Mouse (Mus musculus) limb, embryonic 11.5 days (tissue): ENCODE measurements at regions not wholly inside any gene's neighbourhood (a gene's known extent, or its start where the extent isn't known, plus 50 kb on each side); places are given as distances from the start of the nearest gene placed in this dataset.

ENCODE experiments used
- ATAC-seq: fragments of 200-750 bp; cut with Nextera tagmentation; 2 replicates; pipeline ENCODE4 v1.8.0; 2017; ENCODE audit warnings: low read depth; ENCODE audit not compliant: insufficient number of reproducible peaks, low FRiP score, low TSS enrichment
- DNase-seq: peaks from one replicate; pipeline ENCODE4 v3.0.0-alpha.2; 2015; ENCODE audit warnings: low spot score
- H3K27ac ChIP-seq: fragments of 300-500 bp; sonication (generic); replicated peaks from 2 replicates; pipeline ENCODE4 v1.5.1; 2014; ENCODE audit warnings: low read depth, mild to moderate bottlenecking, low read length
- H3K27me3 ChIP-seq: fragments of 300-500 bp; sonication (generic); 2 replicates; pipeline ENCODE4 v1.6.1; 2014; ENCODE audit warnings: mild to moderate bottlenecking, low read length, mixed read lengths; ENCODE audit not compliant: control insufficient read depth, insufficient read depth
- H3K36me3 ChIP-seq: fragments of 300-500 bp; sonication (generic); 2 replicates; pipeline ENCODE4 v1.6.1; 2014; ENCODE audit warnings: mild to moderate bottlenecking, low read length, moderate library complexity, mixed read lengths; ENCODE audit not compliant: control insufficient read depth, insufficient read depth
- H3K4me1 ChIP-seq: fragments of 300-500 bp; sonication (generic); 2 replicates; pipeline ENCODE4 v1.6.1; 2014; ENCODE audit warnings: low read length, mixed read lengths; ENCODE audit not compliant: control insufficient read depth, insufficient read depth
- H3K4me2 ChIP-seq: fragments of 300-500 bp; sonication (generic); 2 replicates; pipeline ENCODE4 v1.6.1; 2014; ENCODE audit warnings: low read depth, mild to moderate bottlenecking, moderate library complexity; ENCODE audit not compliant: severe bottlenecking
- H3K4me3 ChIP-seq: fragments of 300-500 bp; sonication (generic); 2 replicates; pipeline ENCODE4 v1.5.1; 2014; ENCODE audit warnings: low read depth, low read length
- H3K9ac ChIP-seq: fragments of 300-500 bp; sonication (generic); 2 replicates; pipeline ENCODE4 v1.6.1; 2014; ENCODE audit warnings: mild to moderate bottlenecking, low read length
- H3K9me3 ChIP-seq: fragments of 300-500 bp; sonication (generic); 2 replicates; pipeline ENCODE4 v1.6.1; 2016; ENCODE audit warnings: low read length; ENCODE audit not compliant: control insufficient read depth
- WGBS: fragments of 180-500 bp; shearing (Covaris S2); extraction: QIAGEN DNeasy Blood & Tissue Kit; methylation state at CpG from one replicate; pipeline ENCODE4 v1.1.7; 2014; 5-methylcytosine and 5-hydroxymethylcytosine counted together

- H3K27ac ChIP-seq, result 0 out of 2 replicates have a peak overlapping the region, but pooled peaks have one; percentile 18
- ATAC-seq, result peak; percentile 14; the same call in 1 of the 2 replicates
- WGBS, result 48% methylated on average over 7 of the region's 7 CpGs
- H3K4me2 ChIP-seq, result no peak overlapping the region
- peak overlapping the region; percentile 22; the same call in 1 of the 2 replicates for H3K9ac ChIP-seq
- no peak overlapping the region for H3K4me3 ChIP-seq
- no peaks in the 10 kb centered on the region for H3K36me3 ChIP-seq
- H3K4me1 ChIP-seq, result peaks cover 14% of the 10 kb centered on the region
- no peaks in the 10 kb centered on the region for H3K27me3 ChIP-seq
- no peaks in the 10 kb centered on the region for H3K9me3 ChIP-seq
- peak; percentile 52 for DNase-seq
These were observed 93.8 kb upstream of the Slc45a1 start for GRCm38 (mm10) chr4:150745529-150746429.

- Histone ChIP-seq H3K4me3 (no peak overlapping the region), H3K9ac (no peak overlapping the region), H3K9me3 (no peaks in the 10 kb centered on the region), H3K4me2 (no peak overlapping the region), H3K27ac (no peak overlapping the region), H3K27me3 (no peaks in the 10 kb centered on the region), H3K4me1 (peaks cover 14% of the 10 kb centered on the region), H3K36me3 (no peaks in the 10 kb centered on the region)
- ATAC-seq (no peak), DNase-seq (no peak)
- whole genome bisulfite sequencing, result 76% methylated on average over 6 of the region's 8 CpGs
These were observed 91.5 kb upstream of the Slc45a1 start for GRCm38 (mm10) chr4:150743508-150743907.

- Histone ChIP-seq H3K27ac (no peak overlapping the region), H3K36me3 (no peaks in the 10 kb centered on the region), H3K9me3 (no peaks in the 10 kb centered on the region), H3K9ac (no peak overlapping the region), H3K4me1 (peaks cover 10% of the 10 kb centered on the region), H3K27me3 (no peaks in the 10 kb centered on the region), H3K4me3 (no peak overlapping the region), H3K4me2 (no peak overlapping the region)
- DNase-seq (peak; percentile 38), ATAC-seq (no peak)
- WGBS, result 23% methylated on average over 6 of the region's 6 CpGs
These were observed 91.1 kb upstream of the Slc45a1 start for GRCm38 (mm10) chr4:150743103-150743502.

GRCm38 (mm10) chr4:150741810-150742209 is 89.8 kb upstream of the Slc45a1 start:
- Histone ChIP-seq H3K27ac (no peak overlapping the region), H3K36me3 (no peaks in the 10 kb centered on the region), H3K27me3 (no peaks in the 10 kb centered on the region), H3K4me2 (no peak overlapping the region), H3K9me3 (no peaks in the 10 kb centered on the region), H3K4me3 (no peak overlapping the region), H3K4me1 (peaks cover 9% of the 10 kb centered on the region), H3K9ac (no peak overlapping the region)
- ATAC-seq (no peak), DNase-seq (no peak)
- WGBS, result 85% methylated on average over 4 of the region's 4 CpGs

GRCm38 (mm10) chr4:150740167-150740566 is 88.2 kb upstream of the Slc45a1 start:
- H3K4me1 ChIP-seq, result no peaks in the 10 kb centered on the region; the same call in 1 of the 2 replicates
- no peak overlapping the region for H3K27ac ChIP-seq
- H3K4me2 ChIP-seq, result no peak overlapping the region
- H3K27me3 ChIP-seq, result no peaks in the 10 kb centered on the region
- no peak for DNase-seq
- H3K9me3 ChIP-seq, result no peaks in the 10 kb centered on the region
- H3K9ac ChIP-seq, result no peak overlapping the region
- H3K4me3 ChIP-seq, result no peak overlapping the region
- ATAC-seq, result no peak
- WGBS, result 47% methylated on average over 8 of the region's 8 CpGs
- no peaks in the 10 kb centered on the region for H3K36me3 ChIP-seq

- no peaks in the 10 kb centered on the region for H3K36me3 ChIP-seq
- no peaks in the 10 kb centered on the region for H3K27me3 ChIP-seq
- WGBS, result 95% methylated on average over 9 of the region's 9 CpGs
- H3K4me1 ChIP-seq, result no peaks in the 10 kb centered on the region
- ATAC-seq (no peak), DNase-seq (no peak)
- no peak overlapping the region for H3K27ac ChIP-seq
- no peaks in the 10 kb centered on the region for H3K9me3 ChIP-seq
- H3K9ac ChIP-seq, result no peak overlapping the region
- H3K4me2 ChIP-seq, result no peak overlapping the region
- no peak overlapping the region for H3K4me3 ChIP-seq
These were observed 86.8 kb upstream of the Slc45a1 start for GRCm38 (mm10) chr4:150738736-150739135.

- no peaks in the 10 kb centered on the region for H3K9me3 ChIP-seq
- H3K4me2 ChIP-seq, result no peak overlapping the region
- ATAC-seq, result no peak
- DNase-seq, result no peak
- no peak overlapping the region for H3K4me3 ChIP-seq
- 40% methylated on average over 12 of the region's 12 CpGs for WGBS
- H3K9ac ChIP-seq, result no peak overlapping the region; the same call in 1 of the 2 replicates
- H3K4me1 ChIP-seq, result no peaks in the 10 kb centered on the region
- H3K36me3 ChIP-seq, result no peaks in the 10 kb centered on the region
- H3K27me3 ChIP-seq, result no peaks in the 10 kb centered on the region
- H3K27ac ChIP-seq, result no peak overlapping the region
These were observed 78.3 kb upstream of the Slc45a1 start for GRCm38 (mm10) chr4:150730061-150730812.

GRCm38 (mm10) chr4:150726539-150726938 is 74.6 kb upstream of the Slc45a1 start:
- H3K27ac ChIP-seq, result no peak overlapping the region
- no peaks in the 10 kb centered on the region for H3K4me1 ChIP-seq
- H3K9ac ChIP-seq, result no peak overlapping the region
- H3K4me2 ChIP-seq, result no peak overlapping the region
- ATAC-seq (no peak), DNase-seq (no peak)
- no peaks in the 10 kb centered on the region for H3K9me3 ChIP-seq
- WGBS, result 58% methylated on average over 4 of the region's 4 CpGs
- H3K4me3 ChIP-seq, result no peak overlapping the region
- no peaks in the 10 kb centered on the region for H3K27me3 ChIP-seq
- no peaks in the 10 kb centered on the region for H3K36me3 ChIP-seq
